Mouse (Mus musculus) midbrain, embryonic 15.5 days (tissue): ENCODE measurements at regions not wholly inside any gene's neighbourhood (a gene's known extent, or its start where the extent isn't known, plus 50 kb on each side); places are given as distances from the start of the nearest gene placed in this dataset.

Experiments used
- ATAC-seq: fragments of 200-750 bp; cut with Nextera tagmentation; replicated peaks from 2 replicates; pipeline ENCODE4 v1.8.0; 2017; ENCODE audit warnings: moderate TSS enrichment
- H3K27ac ChIP-seq: fragments of 300-500 bp; sonication (generic); 2 replicates; pipeline ENCODE4 v1.5.1; 2015; ENCODE audit warnings: mild to moderate bottlenecking, inconsistent platforms
- H3K27me3 ChIP-seq: fragments of 300-500 bp; sonication (generic); replicated peaks from 2 replicates; pipeline ENCODE4 v1.6.1; 2015; ENCODE audit warnings: inconsistent platforms
- H3K36me3 ChIP-seq: fragments of 300-500 bp; sonication (generic); replicated peaks from 2 replicates; pipeline ENCODE4 v1.6.1; 2015; ENCODE audit warnings: inconsistent platforms
- H3K4me1 ChIP-seq: fragments of 300-500 bp; sonication (generic); 2 replicates; pipeline ENCODE4 v1.6.1; 2015; ENCODE audit warnings: inconsistent platforms
- H3K4me2 ChIP-seq: fragments of 300-500 bp; sonication (generic); 2 replicates; pipeline ENCODE4 v1.6.1; 2015; ENCODE audit warnings: inconsistent platforms, mild to moderate bottlenecking, moderate library complexity
- H3K4me3 ChIP-seq: fragments of 300-500 bp; sonication (generic); 2 replicates; pipeline ENCODE4 v1.5.1; 2015; ENCODE audit warnings: mild to moderate bottlenecking, inconsistent platforms
- H3K9ac ChIP-seq: fragments of 300-500 bp; sonication (generic); 2 replicates; pipeline ENCODE4 v1.6.1; 2015; ENCODE audit warnings: mild to moderate bottlenecking, inconsistent platforms
- H3K9me3 ChIP-seq: fragments of 300-500 bp; sonication (generic); 2 replicates; pipeline ENCODE4 v1.6.1; 2016; ENCODE audit warnings: inconsistent platforms
- WGBS: fragments of 180-500 bp; shearing (Covaris S2); methylation state at CpG from one replicate; pipeline ENCODE4 v1.1.7; 2015; ENCODE audit warnings: mixed read lengths; 5-methylcytosine and 5-hydroxymethylcytosine counted together

GRCm38 (mm10) chr6:52105031-52105593 lies 53.0 kb downstream of the Hoxa1 start:
- Histone ChIP-seq H3K4me1 (0 out of 2 replicates have a peak, but pooled peaks cover 4% of the 10 kb centered on the region), H3K4me2 (peak overlapping the region; percentile 14; the same call in 1 of the 2 replicates), H3K36me3 (no peaks in the 10 kb centered on the region), H3K4me3 (0 out of 2 replicates have a peak overlapping the region, but pooled peaks have one; percentile 13), H3K9me3 (no peaks in the 10 kb centered on the region), H3K9ac (no peak overlapping the region), H3K27ac (no peak overlapping the region), H3K27me3 (no peaks in the 10 kb centered on the region)
- no peak for ATAC-seq
- WGBS = 38% methylated on average over 13 of the region's 13 CpGs

- H3K9ac ChIP-seq = no peak overlapping the region
- no peak overlapping the region for H3K4me3 ChIP-seq
- no peak for ATAC-seq
- H3K27ac ChIP-seq = no peak overlapping the region
- 0 out of 2 replicates have a peak, but pooled peaks cover 4% of the 10 kb centered on the region for H3K4me1 ChIP-seq
- no peak overlapping the region for H3K4me2 ChIP-seq
- 94% methylated on average over 11 of the region's 11 CpGs for WGBS
- no peaks in the 10 kb centered on the region for H3K27me3 ChIP-seq
- no peaks in the 10 kb centered on the region for H3K9me3 ChIP-seq
- H3K36me3 ChIP-seq = no peaks in the 10 kb centered on the region
Observed at GRCm38 (mm10) chr6:52104141-52104540, 54.0 kb downstream of the Hoxa1 start.

- ATAC-seq = no peak
- no peak overlapping the region for H3K9ac ChIP-seq
- H3K4me2 ChIP-seq = no peak overlapping the region
- no peak overlapping the region for H3K4me3 ChIP-seq
- H3K9me3 ChIP-seq = no peaks in the 10 kb centered on the region
- 94% methylated on average over 7 of the region's 7 CpGs for WGBS
- no peaks in the 10 kb centered on the region for H3K36me3 ChIP-seq
- H3K27me3 ChIP-seq = no peaks in the 10 kb centered on the region
- 0 out of 2 replicates have a peak, but pooled peaks cover 4% of the 10 kb centered on the region for H3K4me1 ChIP-seq
- no peak overlapping the region for H3K27ac ChIP-seq
Observed at GRCm38 (mm10) chr6:52103661-52104060, 54.5 kb downstream of the Hoxa1 start.

GRCm38 (mm10) chr6:52102699-52103098 lies 55.4 kb downstream of the Hoxa1 start:
- Histone ChIP-seq H3K4me2 (no peak overlapping the region), H3K4me1 (0 out of 2 replicates have a peak, but pooled peaks cover 4% of the 10 kb centered on the region), H3K9me3 (no peaks in the 10 kb centered on the region), H3K36me3 (no peaks in the 10 kb centered on the region), H3K4me3 (no peak overlapping the region), H3K9ac (no peak overlapping the region), H3K27me3 (no peaks in the 10 kb centered on the region), H3K27ac (no peak overlapping the region)
- WGBS = 61% methylated on average over 8 of the region's 8 CpGs
- no peak for ATAC-seq

GRCm38 (mm10) chr6:52102179-52102578 lies 55.9 kb downstream of the Hoxa1 start:
- Histone ChIP-seq H3K4me2 (no peak overlapping the region), H3K27me3 (no peaks in the 10 kb centered on the region), H3K9me3 (no peaks in the 10 kb centered on the region), H3K4me1 (0 out of 2 replicates have a peak, but pooled peaks cover 4% of the 10 kb centered on the region), H3K36me3 (no peaks in the 10 kb centered on the region), H3K9ac (no peak overlapping the region), H3K4me3 (no peak overlapping the region), H3K27ac (no peak overlapping the region)
- 62% methylated on average over 8 of the region's 8 CpGs for WGBS
- no peak for ATAC-seq

- Histone ChIP-seq H3K27ac (no peak overlapping the region), H3K9me3 (no peaks in the 10 kb centered on the region), H3K36me3 (no peaks in the 10 kb centered on the region), H3K4me3 (no peak overlapping the region), H3K4me2 (no peak overlapping the region), H3K27me3 (no peaks in the 10 kb centered on the region), H3K9ac (no peak overlapping the region), H3K4me1 (0 out of 2 replicates have a peak, but pooled peaks cover 4% of the 10 kb centered on the region)
- no peak for ATAC-seq
- 95% methylated on average over 6 of the region's 6 CpGs for WGBS
Observed at GRCm38 (mm10) chr6:52101209-52101608, 56.9 kb downstream of the Hoxa1 start.

- H3K27me3 ChIP-seq = no peaks in the 10 kb centered on the region
- ATAC-seq = no peak
- no peak overlapping the region for H3K4me2 ChIP-seq
- no peaks in the 10 kb centered on the region for H3K4me1 ChIP-seq
- no peak overlapping the region for H3K4me3 ChIP-seq
- WGBS = 92% methylated on average over 7 of the region's 7 CpGs
- H3K27ac ChIP-seq = no peak overlapping the region
- no peak overlapping the region for H3K9ac ChIP-seq
- no peaks in the 10 kb centered on the region for H3K36me3 ChIP-seq
- no peaks in the 10 kb centered on the region for H3K9me3 ChIP-seq
Observed at GRCm38 (mm10) chr6:52098851-52099250, 59.3 kb downstream of the Hoxa1 start.

- Histone ChIP-seq H3K27ac (no peak overlapping the region), H3K9me3 (no peaks in the 10 kb centered on the region), H3K4me2 (no peak overlapping the region), H3K27me3 (no peaks in the 10 kb centered on the region), H3K4me1 (no peaks in the 10 kb centered on the region), H3K4me3 (no peak overlapping the region), H3K36me3 (no peaks in the 10 kb centered on the region), H3K9ac (no peak overlapping the region)
- ATAC-seq = no peak
- 93% methylated on average over 7 of the region's 7 CpGs for whole genome bisulfite sequencing
Observed at GRCm38 (mm10) chr6:52095575-52095974, 62.5 kb downstream of the Hoxa1 start.

GRCm38 (mm10) chr6:52091445-52091844 lies 66.7 kb downstream of the Hoxa1 start:
- H3K4me2 ChIP-seq = no peak overlapping the region
- WGBS = 61% methylated on average over 5 of the region's 5 CpGs
- H3K36me3 ChIP-seq = no peaks in the 10 kb centered on the region
- H3K27me3 ChIP-seq = no peaks in the 10 kb centered on the region
- no peak for ATAC-seq
- no peaks in the 10 kb centered on the region for H3K9me3 ChIP-seq
- no peak overlapping the region for H3K27ac ChIP-seq
- no peak overlapping the region for H3K4me3 ChIP-seq
- no peaks in the 10 kb centered on the region for H3K4me1 ChIP-seq
- H3K9ac ChIP-seq = no peak overlapping the region

GRCm38 (mm10) chr6:52085932-52086643 lies 72.0 kb downstream of the Hoxa1 start:
- ATAC-seq = no peak
- H3K9ac ChIP-seq = no peak overlapping the region

GRCm38 (mm10) chr6:52084622-52085021 lies 72.3 kb upstream of the Skap2 start:
- Histone ChIP-seq H3K27me3 (no peaks in the 10 kb centered on the region), H3K4me2 (no peak overlapping the region), H3K9me3 (no peaks in the 10 kb centered on the region), H3K27ac (no peak overlapping the region), H3K9ac (no peak overlapping the region), H3K36me3 (no peaks in the 10 kb centered on the region), H3K4me3 (no peak overlapping the region), H3K4me1 (no peaks in the 10 kb centered on the region; the same call in 1 of the 2 replicates)
- ATAC-seq = no peak
- 100% methylated on average over 2 of the region's 2 CpGs for WGBS

More at GRCm38 (mm10) chr6:52085932-52086643, 72.0 kb downstream of the Hoxa1 start:
- 84% methylated on average over 17 of the region's 17 CpGs for WGBS
- H3K4me2 ChIP-seq = no peak overlapping the region
- H3K9me3 ChIP-seq = no peaks in the 10 kb centered on the region
- H3K36me3 ChIP-seq = no peaks in the 10 kb centered on the region
- H3K4me3 ChIP-seq = no peak overlapping the region
- H3K4me1 ChIP-seq = no peaks in the 10 kb centered on the region
- H3K27me3 ChIP-seq = no peaks in the 10 kb centered on the region
- no peak overlapping the region for H3K27ac ChIP-seq

GRCm38 (mm10) chr6:52079501-52079900 lies 67.2 kb upstream of the Skap2 start:
- Histone ChIP-seq H3K27ac (no peak overlapping the region), H3K4me1 (peaks cover 4% of the 10 kb centered on the region), H3K27me3 (0 out of 2 replicates have a peak, but pooled peaks cover 2% of the 10 kb centered on the region), H3K4me3 (no peak overlapping the region), H3K36me3 (no peaks in the 10 kb centered on the region), H3K9me3 (no peaks in the 10 kb centered on the region), H3K4me2 (no peak overlapping the region), H3K9ac (no peak overlapping the region)
- ATAC-seq = no peak
- WGBS = 15% methylated on average over 7 of the region's 7 CpGs
